Mouse (Mus musculus) cerebellum, adult 2 months (tissue): ENCODE data around the gene Prkag3. TPM values are rescaled to one million over a fixed set of nuclear protein-coding genes. Genes with fewer than 3 reads are reported as not detected.

Experiments used
- DNase-seq, 2 experiments: peaks; one replicate each; pipeline ENCODE4 v3.0.0; 2021
- H3K27ac ChIP-seq: fragments of 200-500 bp; 2 replicates; pipeline ENCODE4 v1.5.1; 2012; ENCODE audit warnings: low read length, control low read depth, inconsistent platforms; ENCODE audit not compliant: insufficient read depth
- H3K27me3 ChIP-seq: fragments of 200-500 bp; 2 replicates; pipeline ENCODE4 v1.6.1; 2012; ENCODE audit warnings: inconsistent platforms, mild to moderate bottlenecking, low read length, moderate library complexity; ENCODE audit not compliant: control insufficient read depth, insufficient read depth
- H3K4me1 ChIP-seq: fragments of 200-500 bp; 2 replicates; pipeline ENCODE4 v1.6.1; 2011; ENCODE audit warnings: low read length; ENCODE audit not compliant: control insufficient read depth, insufficient read depth
- H3K4me3 ChIP-seq: fragments of 200-500 bp; replicated peaks from 2 replicates; pipeline ENCODE3; 2011; ENCODE audit warnings: mild to moderate bottlenecking, low read depth, low read length, control low read depth; ENCODE audit not compliant: insufficient read depth
- CTCF ChIP-seq: fragments of 200-500 bp; IDR thresholded peaks from 2 replicates; pipeline ENCODE4 v1.5.1; 2011; ENCODE audit warnings: low read depth, mild to moderate bottlenecking, control low read depth, low read length, moderate library complexity, borderline replicate concordance; ENCODE audit not compliant: insufficient read depth
- POLR2A ChIP-seq: fragments of 200-500 bp; IDR thresholded peaks from 2 replicates; pipeline ENCODE4 v1.6.1; 2011; ENCODE audit warnings: low read length, control low read depth, borderline replicate concordance; ENCODE audit not compliant: insufficient read depth
- WGBS: fragments of 180-500 bp; shearing (Covaris S2); methylation state at CpG from one replicate; pipeline ENCODE4 v1.1.7; 2018; 5-methylcytosine and 5-hydroxymethylcytosine counted together
- polyA plus RNA-seq: library from polyadenylated mRNA; depleted of rRNA; stranded (reverse); fragments of >200 nt; gene quantifications from 2 replicates; pipeline ENCODE4 v1.2.3, GENCODE M21; 2012

Gene Prkag3
- polyA plus RNA-seq, 1 experiment, result 0.52 TPM

DNA sequence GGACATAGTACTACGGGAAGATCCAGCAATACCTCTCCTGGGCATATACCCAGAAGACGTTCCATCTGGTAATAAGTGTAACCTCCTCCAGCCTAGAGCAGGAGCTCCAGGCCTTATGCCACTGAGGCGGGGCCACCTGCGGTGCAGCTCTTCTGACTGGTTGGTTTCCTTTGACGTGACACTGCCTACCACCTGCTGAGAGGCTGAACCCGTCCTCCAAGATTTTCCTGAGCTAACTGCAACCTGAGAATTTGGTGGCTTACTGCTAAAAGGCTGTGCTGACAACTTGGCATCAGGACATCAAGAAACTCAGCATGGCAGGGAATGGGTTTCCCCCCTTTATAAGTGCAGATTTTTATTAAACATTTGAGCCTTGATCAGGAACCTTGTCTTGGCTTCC lies 39.5 kb downstream of the Prkag3 start:
- 0 out of 2 replicates have a peak, but pooled peaks cover 3% of the 10 kb centered on the region for H3K4me1 ChIP-seq
- TF ChIP-seq POLR2A (no peak), CTCF (no peak)
- H3K27ac ChIP-seq, result no peak overlapping the region
- no peak for DNase-seq
- WGBS, result 26% methylated on average over 6 of the region's 6 CpGs
- no peaks in the 10 kb centered on the region; the same call in 1 of the 2 replicates for H3K27me3 ChIP-seq
- no peak overlapping the region for H3K4me3 ChIP-seq

DNA sequence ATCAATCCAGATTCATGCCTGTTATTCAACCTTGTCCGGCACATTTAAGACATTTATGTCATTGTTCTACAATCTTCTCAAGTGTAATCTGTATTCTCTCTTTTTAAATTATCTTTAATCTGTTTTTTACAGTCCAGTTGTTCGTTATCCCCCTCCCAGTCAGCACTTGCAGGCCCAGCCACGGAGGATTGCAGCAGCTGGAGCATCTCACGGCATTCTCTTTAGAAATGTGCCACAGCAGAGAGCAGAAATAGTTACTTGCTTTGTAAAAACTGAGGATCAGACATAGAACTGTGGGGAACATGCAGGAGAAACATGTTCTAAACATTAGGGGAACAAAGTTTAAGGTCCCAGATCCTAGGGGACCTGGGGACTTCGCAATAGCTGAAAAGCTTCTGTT lies 44.0 kb downstream of the Prkag3 start:
- Histone ChIP-seq H3K4me1 (no peaks in the 10 kb centered on the region), H3K27ac (no peak overlapping the region), H3K4me3 (no peak overlapping the region), H3K27me3 (no peaks in the 10 kb centered on the region)
- 87% methylated on average over 5 of the region's 5 CpGs for WGBS
- TF ChIP-seq CTCF (no peak), POLR2A (no peak)
- DNase-seq, result no peak

GRCm38 (mm10) chr1:74704156-74704555 lies 44.9 kb downstream of the Prkag3 start:
- DNase-seq, result peak in 1 of 2 experiments; percentile 14
- no peak overlapping the region for H3K4me3 ChIP-seq
- no peaks in the 10 kb centered on the region for H3K27me3 ChIP-seq
- peak overlapping the region; percentile 59; the same call in 1 of the 2 replicates for H3K27ac ChIP-seq
- H3K4me1 ChIP-seq, result no peaks in the 10 kb centered on the region
- 81% methylated on average over 3 of the region's 3 CpGs for WGBS
- TF ChIP-seq CTCF (no peak), POLR2A (no peak)

- Histone ChIP-seq H3K27ac (no peak overlapping the region), H3K4me3 (no peak overlapping the region), H3K27me3 (no peaks in the 10 kb centered on the region), H3K4me1 (no peaks in the 10 kb centered on the region)
- TF ChIP-seq CTCF (no peak), POLR2A (no peak)
- DNase-seq, result no peak
- 92% methylated on average over 6 of the region's 6 CpGs for WGBS
Observed at GRCm38 (mm10) chr1:74702142-74702553, 46.9 kb downstream of the Prkag3 start.

DNA sequence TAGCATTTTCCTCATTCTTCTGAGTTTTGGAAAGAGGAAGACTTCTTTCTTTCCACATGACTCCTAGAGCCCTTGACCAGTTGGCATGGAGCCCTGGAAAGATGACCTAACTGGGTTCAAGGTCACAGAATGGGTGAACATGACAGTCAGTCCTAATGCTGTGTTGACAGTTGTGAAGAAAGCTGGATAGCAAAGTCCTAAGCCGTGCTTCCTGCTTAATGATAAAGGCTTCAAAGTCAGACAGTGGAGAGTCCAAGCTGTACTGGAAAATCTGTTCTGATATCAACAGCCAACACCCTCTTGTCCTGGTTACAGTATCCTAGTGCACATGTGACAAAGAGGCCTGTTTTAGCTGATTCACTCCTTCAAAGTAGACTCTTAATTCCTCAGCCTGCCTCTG lies 50.2 kb downstream of the Prkag3 start:
- H3K4me1 ChIP-seq, result no peaks in the 10 kb centered on the region
- H3K27me3 ChIP-seq, result no peaks in the 10 kb centered on the region
- DNase-seq, result no peak
- 90% methylated on average over 1 of the region's 1 CpGs for WGBS
- no peak overlapping the region for H3K4me3 ChIP-seq
- TF ChIP-seq POLR2A (no peak), CTCF (no peak)
- H3K27ac ChIP-seq, result no peak overlapping the region

DNA sequence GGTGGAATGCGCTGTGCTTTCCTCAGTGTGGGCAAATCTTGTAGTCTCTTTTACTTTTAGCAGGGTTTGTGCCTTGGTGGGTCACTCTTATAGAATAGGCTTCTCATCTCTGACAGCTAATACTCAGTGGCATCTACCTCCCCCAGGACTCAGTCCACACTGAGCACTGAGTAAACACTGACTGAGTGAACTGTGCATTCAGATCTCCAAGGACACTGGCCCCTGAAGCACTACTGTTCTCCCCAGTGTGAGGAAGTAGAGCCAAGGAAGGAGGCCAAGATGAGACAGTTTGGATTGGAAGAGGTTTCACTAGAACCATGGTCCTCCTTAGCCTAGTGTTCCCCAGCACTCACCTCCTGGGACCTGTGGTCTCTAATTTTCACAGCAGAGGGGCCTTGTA lies 50.7 kb downstream of the Prkag3 start:
- Histone ChIP-seq H3K27me3 (no peaks in the 10 kb centered on the region), H3K4me1 (no peaks in the 10 kb centered on the region), H3K4me3 (no peak overlapping the region), H3K27ac (no peak overlapping the region)
- WGBS, result 100% methylated on average over 1 of the region's 1 CpGs
- DNase-seq, result no peak
- TF ChIP-seq POLR2A (no peak), CTCF (no peak)

DNA sequence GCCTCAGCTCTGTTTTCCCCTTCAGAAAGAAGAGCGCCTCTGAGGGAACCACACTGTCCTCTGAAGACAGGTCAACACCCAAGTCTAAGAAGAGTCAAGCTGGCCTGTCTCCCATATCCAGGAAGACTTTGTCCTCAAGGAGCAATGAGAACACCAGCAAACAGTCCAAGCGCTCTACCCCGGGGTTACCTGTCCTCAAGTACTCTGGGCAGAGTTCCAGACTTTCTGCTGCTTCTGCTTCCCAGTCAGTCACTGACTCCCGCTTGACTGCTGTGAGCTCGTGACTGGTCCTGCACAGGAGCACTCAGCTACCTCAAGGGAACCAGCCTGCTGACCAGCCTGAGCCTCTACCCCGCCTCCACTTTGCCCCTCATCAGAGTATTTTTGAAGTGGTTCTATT lies 51.6 kb downstream of the Prkag3 start:
- DNase-seq, result no peak
- H3K4me3 ChIP-seq, result no peak overlapping the region
- no peak overlapping the region for H3K27ac ChIP-seq
- H3K27me3 ChIP-seq, result no peaks in the 10 kb centered on the region
- 72% methylated on average over 6 of the region's 6 CpGs for WGBS
- no peak for TF ChIP-seq CTCF
- no peak for TF ChIP-seq POLR2A
- H3K4me1 ChIP-seq, result no peaks in the 10 kb centered on the region

- Histone ChIP-seq H3K4me3 (no peak overlapping the region), H3K27me3 (no peaks in the 10 kb centered on the region), H3K4me1 (no peaks in the 10 kb centered on the region), H3K27ac (no peak overlapping the region)
- WGBS, result 90% methylated on average over 4 of the region's 4 CpGs
- no peak for TF ChIP-seq CTCF
- TF ChIP-seq POLR2A, result no peak
- no peak for DNase-seq
Observed at GRCm38 (mm10) chr1:74695836-74696235, 53.2 kb downstream of the Prkag3 start.
